Mouse (Mus musculus): Measurements from ENCODE around the gene Cox7b. TPM values are rescaled to one million over a fixed set of nuclear protein-coding genes. Genes with fewer than 3 reads are reported as not detected.

Gene Cox7b
- polyA plus RNA-seq, 1 experiment = 664 TPM

DNA sequence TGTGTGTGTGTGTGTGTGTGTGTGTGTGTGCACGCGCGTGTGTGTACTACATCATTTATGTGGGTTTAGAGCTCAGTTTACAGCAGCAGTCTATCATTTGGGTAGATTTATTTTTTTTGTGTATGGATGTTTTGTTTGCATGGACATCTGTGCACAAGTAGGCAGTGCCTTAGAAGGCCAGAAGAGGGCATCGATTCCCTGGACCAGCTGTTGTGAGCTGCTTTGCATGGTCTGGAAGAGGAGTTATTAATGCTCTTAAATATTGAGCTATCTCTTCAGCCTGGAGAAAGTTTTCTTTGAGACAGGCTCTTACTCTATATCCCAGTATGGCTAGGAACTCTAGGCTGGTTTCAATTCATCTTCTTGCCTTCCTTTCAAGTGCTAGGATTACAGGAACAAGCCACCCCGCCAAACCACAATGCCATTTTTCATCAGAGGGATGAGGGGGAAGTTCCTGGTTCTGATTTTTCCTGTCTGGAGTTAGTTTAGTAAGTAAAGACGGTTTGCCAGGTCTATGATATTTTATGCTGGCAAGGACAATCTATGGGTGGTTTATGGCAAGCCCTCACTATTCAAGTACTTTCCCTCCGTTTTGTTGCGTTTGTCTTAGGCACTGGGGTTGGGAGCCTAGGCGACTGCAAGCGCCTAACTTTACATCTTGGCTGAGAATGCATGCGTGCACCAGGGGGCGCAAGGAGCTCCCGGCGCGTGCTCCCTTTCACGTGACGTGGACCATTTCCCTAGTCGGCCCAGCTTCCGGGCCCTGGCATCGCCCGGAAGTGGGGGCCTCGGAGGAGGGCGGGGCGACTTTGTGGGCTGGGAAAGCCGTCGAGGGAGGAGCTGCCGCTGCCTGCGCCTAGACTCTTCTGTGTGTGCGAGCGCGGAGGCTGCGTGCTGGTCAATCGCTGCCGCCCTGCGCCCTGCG is 11.2 kb downstream of the Cox7b start, which contains the start of gene Atp7a:
TSS of gene Atp7a (plus strand) at position 859 of the 925 bp plus-strand sequence.
- Histone ChIP-seq H3K4me3 (ENCODE audit: insufficient read depth, low read length) (peak within 1 kb of the TSS; percentile 83), H3K4me1 (ENCODE audit: control insufficient read depth, insufficient read depth, low read length) (no peaks in the 10 kb centered on the region; the same call in 1 of the 2 replicates), H3K27ac (ENCODE audit: insufficient read depth, low read length) (peak within 1 kb of the TSS; percentile 72)
- peak; percentile 79; the same call in 1 of the 2 replicates for TF ChIP-seq CTCF (IDR thresholded peaks at IDR 0.05; ENCODE audit: borderline replicate concordance, insufficient read depth, low read length)
- TF ChIP-seq POLR2A (IDR thresholded peaks at IDR 0.05; ENCODE audit: low read depth, low read length) = peak; percentile 94

DNA sequence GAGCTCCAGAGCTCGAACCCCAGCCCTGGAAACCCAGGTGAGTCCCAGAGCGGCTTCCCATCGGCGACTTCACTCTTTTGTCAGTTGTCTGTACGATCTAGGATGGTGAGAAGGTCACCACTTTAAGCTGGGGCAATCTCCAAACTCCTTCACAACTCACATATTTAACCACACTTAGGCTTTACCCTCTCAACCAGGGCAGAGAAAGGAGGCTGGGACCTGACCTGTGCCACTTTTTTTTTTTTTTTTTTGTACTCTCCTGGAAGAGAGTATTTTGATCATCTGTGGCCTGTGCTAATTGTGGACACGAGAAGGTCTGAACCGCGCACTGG is 11.8 kb downstream of the Cox7b start:
- H3K27ac ChIP-seq (ENCODE audit: insufficient read depth, low read length) = no peak overlapping the region
- peak overlapping the region; percentile 83 for H3K4me3 ChIP-seq (ENCODE audit: insufficient read depth, low read length)
- H3K4me1 ChIP-seq (ENCODE audit: control insufficient read depth, insufficient read depth, low read length) = no peaks in the 10 kb centered on the region; the same call in 1 of the 2 replicates
- TF ChIP-seq CTCF (IDR thresholded peaks at IDR 0.05; ENCODE audit: borderline replicate concordance, insufficient read depth, low read length) (no peak), POLR2A (IDR thresholded peaks at IDR 0.05; ENCODE audit: low read depth, low read length) (no peak)

DNA sequence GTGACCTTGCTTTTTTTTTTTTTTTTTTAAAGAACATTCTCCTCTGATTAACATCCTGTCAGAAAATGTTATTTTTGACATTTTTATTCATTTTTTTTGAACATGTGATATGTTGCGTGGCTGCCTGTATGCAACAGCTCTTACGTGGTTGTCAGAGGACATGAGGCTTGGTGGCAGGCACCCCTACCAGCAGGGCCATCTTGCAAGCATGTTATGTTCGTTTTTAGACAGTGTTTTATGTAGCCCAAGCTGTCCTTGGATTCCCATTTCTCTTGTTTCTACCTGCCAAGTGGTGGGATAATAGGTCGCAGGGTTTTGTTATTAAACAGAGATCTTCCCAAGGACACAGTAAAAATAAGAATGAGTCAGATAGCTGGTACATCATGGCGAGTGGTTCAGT is 14.7 kb downstream of the Cox7b start:
- TF ChIP-seq POLR2A (IDR thresholded peaks at IDR 0.05; ENCODE audit: low read depth, low read length) = no peak
- no peak for TF ChIP-seq CTCF (IDR thresholded peaks at IDR 0.05; ENCODE audit: borderline replicate concordance, insufficient read depth, low read length)
- H3K4me1 ChIP-seq (ENCODE audit: control insufficient read depth, insufficient read depth, low read length) = no peaks in the 10 kb centered on the region; the same call in 1 of the 2 replicates
- H3K27ac ChIP-seq (ENCODE audit: insufficient read depth, low read length) = no peak overlapping the region
- H3K4me3 ChIP-seq (ENCODE audit: insufficient read depth, low read length) = no peak overlapping the region

DNA sequence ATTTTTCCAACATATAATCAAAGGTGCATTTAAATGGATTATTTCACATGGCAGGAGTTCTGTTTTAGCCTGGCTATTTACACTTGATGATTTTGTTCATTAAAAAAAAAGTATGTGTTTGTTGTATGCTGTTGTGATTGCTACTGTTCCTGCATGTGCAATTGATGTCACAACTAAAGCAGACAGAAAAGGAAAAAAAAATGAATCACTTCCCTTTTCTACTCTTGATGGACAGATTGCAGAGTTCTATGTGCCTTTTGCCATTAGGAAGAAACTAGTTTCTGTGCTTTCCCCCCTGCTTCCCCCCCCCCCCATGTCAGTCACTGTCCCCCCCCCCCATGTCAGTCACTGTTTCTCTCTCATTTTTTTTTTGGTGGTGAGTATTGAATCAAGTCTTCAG is 15.6 kb downstream of the Cox7b start:
- no peak for TF ChIP-seq CTCF (IDR thresholded peaks at IDR 0.05; ENCODE audit: borderline replicate concordance, insufficient read depth, low read length)
- H3K4me3 ChIP-seq (ENCODE audit: insufficient read depth, low read length) = no peak overlapping the region
- no peak overlapping the region for H3K27ac ChIP-seq (ENCODE audit: insufficient read depth, low read length)
- H3K4me1 ChIP-seq (ENCODE audit: control insufficient read depth, insufficient read depth, low read length) = no peaks in the 10 kb centered on the region; the same call in 1 of the 2 replicates

DNA sequence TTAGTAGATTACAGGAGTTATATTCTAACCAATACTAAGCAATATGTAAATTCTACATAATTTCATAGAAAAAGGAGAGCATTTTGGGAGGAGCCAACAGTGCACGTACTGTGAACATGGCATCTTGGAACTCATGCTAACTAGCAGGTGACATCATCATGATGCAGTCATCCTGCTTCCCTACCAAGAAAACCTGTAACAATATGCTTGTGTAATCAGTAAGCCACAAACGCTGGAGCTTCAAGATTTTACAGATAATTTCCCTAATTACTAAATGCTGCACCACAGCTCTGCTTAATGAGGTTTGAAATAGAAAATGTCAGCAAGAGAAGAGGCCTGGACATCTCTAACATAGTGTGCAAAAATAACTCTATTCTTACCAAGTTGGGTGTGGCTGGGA is 20.2 kb downstream of the Cox7b start:
- Histone ChIP-seq H3K4me3 (ENCODE audit: insufficient read depth, low read length) (no peak overlapping the region), H3K27ac (ENCODE audit: insufficient read depth, low read length) (no peak overlapping the region), H3K4me1 (ENCODE audit: control insufficient read depth, insufficient read depth, low read length) (no peaks in the 10 kb centered on the region)
- TF ChIP-seq POLR2A (IDR thresholded peaks at IDR 0.05; ENCODE audit: low read depth, low read length) (no peak), CTCF (IDR thresholded peaks at IDR 0.05; ENCODE audit: borderline replicate concordance, insufficient read depth, low read length) (no peak)

DNA sequence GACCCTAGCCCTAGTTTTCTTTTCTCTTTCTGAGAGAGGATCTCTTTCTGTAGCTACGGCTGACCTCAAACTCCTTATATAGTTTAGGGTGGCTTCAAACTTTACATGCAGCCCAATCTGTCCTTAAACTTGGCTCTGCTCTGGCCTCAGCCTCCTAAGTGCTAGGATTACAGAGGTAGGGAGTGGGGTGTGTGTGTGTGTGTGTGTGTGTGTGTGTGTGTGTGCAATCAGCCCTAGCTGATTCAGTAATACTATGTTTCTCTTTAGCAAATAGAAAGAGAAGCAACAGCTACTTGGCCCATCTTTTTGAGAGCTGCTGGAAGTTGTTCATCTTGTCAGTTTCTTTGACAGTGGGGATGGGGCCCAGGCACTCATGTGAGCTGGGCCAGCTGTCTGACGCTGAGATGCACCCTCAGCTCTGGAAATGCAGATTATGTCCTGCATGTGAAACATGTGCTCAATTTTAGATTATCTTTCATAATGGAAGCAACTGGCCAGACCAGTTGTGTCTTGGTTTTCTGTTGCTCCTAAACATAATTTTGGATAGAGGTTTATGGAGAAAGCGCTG is 21.8 kb downstream of the Cox7b start:
- TF ChIP-seq POLR2A (IDR thresholded peaks at IDR 0.05; ENCODE audit: low read depth, low read length) (no peak), CTCF (IDR thresholded peaks at IDR 0.05; ENCODE audit: borderline replicate concordance, insufficient read depth, low read length) (no peak)
- no peak overlapping the region for H3K4me3 ChIP-seq (ENCODE audit: insufficient read depth, low read length)
- no peak overlapping the region for H3K27ac ChIP-seq (ENCODE audit: insufficient read depth, low read length)
- H3K4me1 ChIP-seq (ENCODE audit: control insufficient read depth, insufficient read depth, low read length) = no peaks in the 10 kb centered on the region

DNA sequence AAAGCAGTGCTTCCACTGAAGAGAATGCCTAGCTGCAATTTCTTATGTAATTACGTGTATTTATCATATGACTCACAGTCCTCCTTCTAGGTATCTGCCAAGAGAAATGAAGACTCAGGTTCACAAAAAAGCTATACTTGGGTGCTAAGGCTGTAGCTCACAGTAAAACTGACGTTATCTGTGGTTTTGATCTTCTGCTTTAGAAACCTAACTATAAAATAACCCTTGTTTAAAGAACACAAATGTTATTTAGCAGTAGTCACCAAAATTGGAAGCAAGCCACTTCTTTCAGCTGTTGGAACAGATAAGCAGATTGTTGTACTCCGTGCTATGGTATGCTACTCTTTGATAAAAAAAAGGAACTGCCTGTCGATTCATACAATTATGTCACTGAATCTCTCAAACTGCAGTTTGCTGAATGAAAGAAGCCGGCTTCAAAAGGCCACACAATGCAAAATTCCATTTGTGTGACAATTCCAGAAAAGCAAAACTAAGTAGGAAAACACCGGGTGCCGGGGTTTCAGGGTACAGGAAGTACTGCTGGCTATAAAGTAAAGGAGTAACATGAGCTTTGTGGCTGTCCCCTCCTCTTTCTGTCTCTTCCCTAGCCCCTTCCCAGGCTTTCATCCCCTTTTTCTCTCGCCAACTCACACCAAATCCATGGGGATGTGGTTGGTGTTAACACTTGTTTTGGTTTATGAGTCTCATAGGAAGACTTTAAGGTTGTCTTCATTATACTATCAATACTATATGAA is 28.5 kb downstream of the Cox7b start:
- Histone ChIP-seq H3K4me3 (ENCODE audit: insufficient read depth, low read length) (no peak overlapping the region; the same call in 1 of the 2 replicates), H3K27ac (ENCODE audit: insufficient read depth, low read length) (peak overlapping the region; percentile 34), H3K4me1 (ENCODE audit: control insufficient read depth, insufficient read depth, low read length) (no peaks in the 10 kb centered on the region; the same call in 1 of the 2 replicates)
- TF ChIP-seq POLR2A (IDR thresholded peaks at IDR 0.05; ENCODE audit: low read depth, low read length) = no peak
- no peak for TF ChIP-seq CTCF (IDR thresholded peaks at IDR 0.05; ENCODE audit: borderline replicate concordance, insufficient read depth, low read length)

DNA sequence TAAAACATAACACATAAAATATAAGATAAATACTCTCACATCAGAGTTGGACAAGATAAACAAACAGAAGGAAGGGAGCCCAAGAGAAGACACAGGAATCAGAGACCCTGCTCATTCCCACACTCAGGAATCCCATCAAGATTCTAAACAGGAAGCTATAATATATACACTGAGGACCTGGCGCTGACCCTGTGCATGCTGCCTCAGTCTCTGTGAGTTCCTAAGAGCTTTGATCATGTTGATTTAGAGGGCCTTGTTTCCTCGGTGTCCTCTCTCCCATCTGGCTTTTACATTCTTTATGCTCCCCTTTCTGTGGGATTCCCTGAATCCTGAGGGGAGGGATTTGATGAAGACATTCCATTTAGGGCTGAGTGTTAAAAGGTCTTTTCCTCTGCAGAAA is 30.0 kb downstream of the Cox7b start:
- Histone ChIP-seq H3K27ac (ENCODE audit: insufficient read depth, low read length) (no peak overlapping the region), H3K4me3 (ENCODE audit: insufficient read depth, low read length) (no peak overlapping the region), H3K4me1 (ENCODE audit: control insufficient read depth, insufficient read depth, low read length) (no peaks in the 10 kb centered on the region; the same call in 1 of the 2 replicates)
- no peak for TF ChIP-seq CTCF (IDR thresholded peaks at IDR 0.05; ENCODE audit: borderline replicate concordance, insufficient read depth, low read length)
- no peak for TF ChIP-seq POLR2A (IDR thresholded peaks at IDR 0.05; ENCODE audit: low read depth, low read length)

DNA sequence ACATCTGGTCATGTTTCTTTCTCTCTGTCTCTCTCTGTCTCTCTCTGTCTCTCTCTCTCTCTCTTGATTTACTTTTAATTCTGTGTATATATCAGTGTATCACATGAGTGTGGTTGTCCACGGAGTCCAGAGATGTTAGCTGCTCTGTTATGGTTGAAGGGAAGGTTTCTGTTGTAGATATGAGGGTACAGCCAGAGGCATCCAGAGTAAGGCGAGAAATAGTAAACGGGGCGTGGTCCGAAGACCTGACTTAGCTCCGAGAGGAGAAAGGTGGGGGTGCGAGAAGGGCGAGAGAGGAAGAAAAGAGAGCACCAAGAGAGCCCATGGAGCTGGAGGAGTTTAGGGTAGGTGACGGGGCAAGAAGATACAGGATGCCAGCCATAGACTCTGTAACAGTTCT is 30.4 kb downstream of the Cox7b start:
- Histone ChIP-seq H3K4me1 (ENCODE audit: control insufficient read depth, insufficient read depth, low read length) (no peaks in the 10 kb centered on the region; the same call in 1 of the 2 replicates), H3K4me3 (ENCODE audit: insufficient read depth, low read length) (no peak overlapping the region), H3K27ac (ENCODE audit: insufficient read depth, low read length) (no peak overlapping the region)
- no peak for TF ChIP-seq POLR2A (IDR thresholded peaks at IDR 0.05; ENCODE audit: low read depth, low read length)
- TF ChIP-seq CTCF (IDR thresholded peaks at IDR 0.05; ENCODE audit: borderline replicate concordance, insufficient read depth, low read length) = no peak

All from embryonic fibroblast, embryonic 13.5 days (primary cell).